Mouse (Mus musculus) bone marrow macrophage, adult 2 months (primary cell): ENCODE results near the gene Syndig1.

ENCODE experiments used
- CTCF ChIP-seq: IDR thresholded peaks from 2 replicates; pipeline ENCODE4 v1.5.1; 2012; ENCODE audit warnings: low read depth, mild to moderate bottlenecking, low read length, moderate library complexity
- POLR2A ChIP-seq: IDR thresholded peaks from 2 replicates; pipeline ENCODE4 v1.6.1; 2012; ENCODE audit warnings: mild to moderate bottlenecking, low read depth, low read length, borderline replicate concordance

GRCm38 (mm10) chr2:149829955-149830535 is 1.0 kb downstream of the Syndig1 start:
- TF ChIP-seq POLR2A (no peak), CTCF (no peak)
